Mouse (Mus musculus): Measurements from ENCODE around the gene Crygn.
"Not testable (repeated sequence)": the region's sequence is repeated elsewhere in the genome, so short reads cannot be mapped to it uniquely, and the experiment has no call there.

Crygn gene

GRCm38 (mm10) chr5:24757816-24758215, at the start of gene Crygn:
TSS of gene Crygn (minus strand) at chr5:24758008.
- no peak for DNase-seq (ENCODE audit: low read depth, low spot score)

- DNase-seq (ENCODE audit: low read depth, low spot score) = no peak
These were observed 47.4 kb upstream of the Crygn start for GRCm38 (mm10) chr5:24805222-24805621.

GRCm38 (mm10) chr5:24804661-24805060, 46.9 kb upstream of the Crygn start:
- no peak for DNase-seq (ENCODE audit: low read depth, low spot score)

- no peak for DNase-seq (ENCODE audit: low read depth, low spot score)
These were observed 44.2 kb upstream of the Crygn start for GRCm38 (mm10) chr5:24801841-24802624.

- no peak for DNase-seq (ENCODE audit: low read depth, low spot score)
These were observed 42.6 kb upstream of the Crygn start for GRCm38 (mm10) chr5:24800416-24800815.

DNA sequence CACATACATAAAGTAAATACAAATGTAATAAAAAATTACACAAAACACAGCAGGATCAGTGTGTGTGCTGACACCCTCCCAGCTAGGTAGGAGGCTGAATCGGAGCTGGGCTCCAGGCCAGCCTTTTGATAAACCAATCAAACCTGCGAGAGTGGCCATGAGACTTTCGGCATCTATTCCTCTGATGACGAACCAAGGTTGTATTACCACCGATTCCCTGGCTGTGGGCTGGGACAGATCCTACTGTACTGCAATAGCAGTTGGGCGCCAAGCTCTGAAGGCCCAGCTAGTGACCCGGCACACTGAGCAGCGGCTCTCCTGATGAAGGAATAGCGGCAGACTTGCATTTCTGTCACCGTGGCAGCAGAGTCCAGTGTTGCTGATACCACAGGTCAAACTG, 40.8 kb upstream of the Crygn start:
- DNase-seq (ENCODE audit: low read depth, low spot score) = no peak

DNA sequence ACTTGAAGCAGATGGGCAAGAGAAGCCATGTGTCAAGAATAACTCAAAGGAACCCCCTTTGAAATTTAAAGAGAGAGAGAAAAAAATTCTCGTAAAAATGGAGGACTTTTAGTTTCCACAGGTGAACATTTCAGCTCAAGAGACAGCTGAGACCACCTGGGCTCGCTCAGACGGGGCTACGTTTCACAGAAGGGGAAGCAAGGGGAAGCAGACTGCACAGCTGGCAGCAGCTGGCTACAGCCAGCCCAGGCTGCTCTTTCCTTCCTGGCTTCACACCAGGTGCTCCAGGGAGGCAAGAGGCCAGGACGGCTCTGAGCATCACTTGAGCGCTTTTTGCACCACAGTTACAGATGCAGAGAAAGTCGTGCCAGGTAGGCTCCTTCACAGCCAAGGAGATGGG, 40.0 kb upstream of the Crygn start:
- no peak for DNase-seq (ENCODE audit: low read depth, low spot score)

DNA sequence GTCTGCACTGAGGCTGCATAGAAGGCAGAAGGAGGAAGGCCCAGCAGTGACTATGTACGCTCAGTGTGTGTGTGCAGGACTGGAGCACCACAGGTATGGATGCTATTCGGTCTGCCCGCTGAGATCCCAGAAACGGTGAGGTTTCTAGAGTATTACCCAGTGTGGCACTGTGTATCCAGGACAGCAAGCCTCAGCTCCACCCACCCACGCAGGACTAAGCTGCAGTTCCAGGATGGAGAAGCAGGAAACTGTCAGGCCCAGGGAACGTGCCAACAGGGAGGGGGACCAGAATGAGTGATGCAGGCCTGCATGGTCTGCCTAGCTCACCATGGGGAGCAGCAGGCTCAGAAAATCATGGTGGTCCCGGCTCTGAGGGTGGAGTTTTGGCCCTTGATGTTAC, 35.2 kb upstream of the Crygn start:
- DNase-seq (ENCODE audit: low read depth, low spot score) = no peak

GRCm38 (mm10) chr5:24782957-24783356, 25.1 kb upstream of the Crygn start:
- no peak for DNase-seq (ENCODE audit: low read depth, low spot score)

GRCm38 (mm10) chr5:24781048-24781447, 23.2 kb upstream of the Crygn start:
- DNase-seq (ENCODE audit: low read depth, low spot score) = no peak

DNA sequence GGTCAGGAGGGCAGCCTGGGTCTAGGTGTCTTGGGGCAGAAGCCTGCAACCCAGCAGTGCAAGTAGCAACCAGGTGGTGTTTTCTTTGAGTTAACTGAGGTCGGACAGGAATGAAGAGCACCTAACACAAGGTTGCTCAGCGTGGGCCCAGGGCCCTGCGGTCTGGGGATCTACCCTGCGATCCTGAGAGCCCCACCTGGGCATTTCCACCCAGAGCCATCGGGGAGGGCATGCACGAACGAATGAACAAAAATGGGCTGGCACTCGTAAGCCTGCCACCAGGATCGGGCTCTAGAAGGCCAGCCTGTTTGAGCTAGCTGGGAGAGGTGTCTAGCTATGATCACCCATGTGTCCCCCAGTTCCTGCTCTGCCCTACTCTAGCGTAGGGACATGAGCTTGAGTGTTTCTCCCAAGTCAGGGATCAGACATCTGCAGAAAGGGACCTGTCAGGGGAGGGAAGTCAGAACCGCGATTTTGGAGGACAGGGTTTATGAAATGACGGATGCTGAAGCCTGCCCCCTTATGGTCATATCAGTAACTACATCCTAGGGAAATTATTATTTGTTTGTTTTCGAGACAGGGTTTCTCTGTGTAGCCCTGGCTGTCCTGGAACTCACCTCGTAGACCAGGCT, 22.2 kb upstream of the Crygn start:
- DNase-seq (ENCODE audit: low read depth, low spot score) = no peak

GRCm38 (mm10) chr5:24779321-24779720, 21.5 kb upstream of the Crygn start:
- DNase-seq (ENCODE audit: low read depth, low spot score) = no peak

GRCm38 (mm10) chr5:24778843-24779140, 21.0 kb upstream of the Crygn start:
- DNase-seq (ENCODE audit: low read depth, low spot score) = no peak

DNA sequence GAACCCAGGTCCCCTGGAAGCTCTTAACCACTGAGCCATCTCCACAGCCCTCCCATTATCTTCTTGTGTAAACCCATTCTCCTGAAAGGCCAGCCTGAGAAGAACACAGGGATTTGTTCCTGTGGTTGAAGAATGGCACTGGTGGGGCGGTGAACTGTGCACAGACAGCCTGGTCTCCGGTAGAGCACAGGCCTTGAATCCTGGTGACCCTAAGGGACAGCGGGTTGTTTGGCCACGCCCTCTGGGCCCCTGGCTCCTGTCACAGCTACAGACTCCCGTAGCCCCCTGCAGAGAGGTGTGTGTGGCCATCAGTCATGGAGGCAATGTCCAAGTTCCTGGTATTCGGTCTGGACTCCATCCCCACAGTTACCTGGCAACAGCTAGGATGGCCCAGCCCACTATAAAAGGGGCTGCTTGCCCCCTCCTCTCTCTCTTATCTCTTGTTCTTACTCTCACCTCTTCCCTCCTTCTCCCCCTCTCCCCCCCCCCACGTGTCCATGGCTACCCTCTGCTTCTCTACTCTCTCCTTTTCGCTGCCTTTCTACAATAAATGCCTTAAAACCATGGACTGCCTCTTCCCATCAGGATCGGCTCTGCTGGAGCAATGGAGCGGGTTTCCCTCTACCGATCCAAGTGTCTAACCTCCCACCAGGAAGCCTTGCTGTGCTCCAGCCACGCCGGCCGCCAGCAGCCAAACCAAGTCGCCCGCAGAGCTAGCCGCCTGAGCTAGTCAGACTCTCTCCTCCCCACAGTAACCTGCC, 20.5 kb upstream of the Crygn start:
- DNase-seq (ENCODE audit: low read depth, low spot score) = no peak

- no peak for DNase-seq (ENCODE audit: low read depth, low spot score)
These were observed 18.9 kb upstream of the Crygn start for GRCm38 (mm10) chr5:24776681-24777080.

DNA sequence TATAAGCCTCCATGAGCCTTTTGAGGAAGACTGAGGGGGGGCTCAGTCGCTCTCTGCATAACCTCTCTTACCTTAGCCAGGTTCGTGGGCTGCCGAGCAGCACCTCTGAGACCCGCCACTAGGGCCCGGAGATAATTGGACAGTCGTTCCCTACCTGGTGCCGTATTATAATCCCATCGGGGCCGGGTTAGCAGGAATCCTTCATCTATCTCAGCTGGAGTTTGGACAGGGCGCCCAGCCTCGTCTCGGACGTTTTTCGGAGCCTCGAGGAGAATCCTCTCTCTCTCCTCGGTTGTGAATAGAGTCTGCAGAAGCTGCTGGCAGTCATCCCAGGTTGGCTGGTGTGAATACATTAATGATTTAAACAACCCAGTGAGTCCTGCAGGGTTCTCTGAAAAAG, 16.7 kb upstream of the Crygn start:
- not testable (repeated sequence) for DNase-seq (ENCODE audit: low read depth, low spot score)

GRCm38 (mm10) chr5:24756931-24757330, 877 bp downstream of the Crygn start:
- DNase-seq (ENCODE audit: low read depth, low spot score) = no peak

DNA sequence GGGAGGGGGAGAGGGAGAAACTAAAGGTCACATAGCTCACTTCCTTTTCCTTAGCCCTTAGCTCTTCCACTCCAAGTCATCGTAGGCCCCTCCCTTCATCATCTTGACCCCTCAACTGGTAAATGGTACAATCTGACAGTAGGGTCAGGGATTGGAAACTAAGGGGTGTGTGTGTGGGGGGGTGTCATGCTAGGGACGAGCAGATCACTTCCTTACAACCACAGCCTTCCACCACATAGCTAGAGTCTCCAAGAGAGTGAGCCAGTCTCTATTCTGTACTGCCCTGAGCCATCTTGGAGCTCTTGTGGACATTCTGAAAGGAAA, 5.7 kb downstream of the Crygn start:
- no peak for DNase-seq (ENCODE audit: low read depth, low spot score)

DNA sequence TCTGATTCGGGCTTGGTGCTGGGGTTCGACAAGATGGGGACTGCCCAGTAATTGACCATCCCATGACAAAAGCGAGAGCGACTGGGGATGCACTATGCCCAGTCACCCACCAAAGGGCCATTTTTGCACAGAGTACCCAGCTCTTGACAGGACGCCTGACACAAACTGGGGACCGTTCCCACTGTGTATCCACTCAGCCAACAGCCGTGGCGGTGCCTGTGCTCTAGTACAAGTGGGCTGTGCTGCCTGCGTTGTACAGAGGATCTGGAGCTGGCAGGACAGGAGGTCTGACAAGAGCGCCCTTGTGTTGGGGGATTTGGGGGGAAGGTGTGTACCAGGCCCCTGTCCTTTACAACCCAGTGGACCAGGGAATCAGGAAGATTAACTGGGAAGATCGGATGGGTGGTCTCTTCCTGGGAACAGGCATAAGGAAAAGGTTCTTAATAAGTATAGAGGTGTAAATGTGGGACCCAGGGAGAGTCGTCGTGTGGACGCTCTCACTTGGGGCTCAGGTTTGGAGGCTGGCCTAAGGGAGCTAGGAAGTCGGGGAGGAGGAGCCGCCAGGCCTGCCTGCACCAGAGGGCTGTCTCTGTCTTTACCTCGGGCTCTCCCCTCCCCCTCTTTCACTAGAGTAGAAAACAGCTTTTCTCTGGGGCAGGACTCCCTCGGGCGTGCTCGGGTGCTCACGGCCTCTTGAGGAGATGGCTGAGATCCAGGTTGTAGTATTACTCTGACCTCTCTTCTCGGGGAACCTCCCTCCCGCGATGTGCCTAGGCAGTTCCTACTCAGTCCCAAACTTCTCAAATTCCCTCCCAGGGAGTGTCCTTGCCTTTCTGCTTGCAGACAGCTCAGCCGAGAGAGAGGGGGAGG, 6.3 kb downstream of the Crygn start:
- no peak for DNase-seq (ENCODE audit: low read depth, low spot score)

DNA sequence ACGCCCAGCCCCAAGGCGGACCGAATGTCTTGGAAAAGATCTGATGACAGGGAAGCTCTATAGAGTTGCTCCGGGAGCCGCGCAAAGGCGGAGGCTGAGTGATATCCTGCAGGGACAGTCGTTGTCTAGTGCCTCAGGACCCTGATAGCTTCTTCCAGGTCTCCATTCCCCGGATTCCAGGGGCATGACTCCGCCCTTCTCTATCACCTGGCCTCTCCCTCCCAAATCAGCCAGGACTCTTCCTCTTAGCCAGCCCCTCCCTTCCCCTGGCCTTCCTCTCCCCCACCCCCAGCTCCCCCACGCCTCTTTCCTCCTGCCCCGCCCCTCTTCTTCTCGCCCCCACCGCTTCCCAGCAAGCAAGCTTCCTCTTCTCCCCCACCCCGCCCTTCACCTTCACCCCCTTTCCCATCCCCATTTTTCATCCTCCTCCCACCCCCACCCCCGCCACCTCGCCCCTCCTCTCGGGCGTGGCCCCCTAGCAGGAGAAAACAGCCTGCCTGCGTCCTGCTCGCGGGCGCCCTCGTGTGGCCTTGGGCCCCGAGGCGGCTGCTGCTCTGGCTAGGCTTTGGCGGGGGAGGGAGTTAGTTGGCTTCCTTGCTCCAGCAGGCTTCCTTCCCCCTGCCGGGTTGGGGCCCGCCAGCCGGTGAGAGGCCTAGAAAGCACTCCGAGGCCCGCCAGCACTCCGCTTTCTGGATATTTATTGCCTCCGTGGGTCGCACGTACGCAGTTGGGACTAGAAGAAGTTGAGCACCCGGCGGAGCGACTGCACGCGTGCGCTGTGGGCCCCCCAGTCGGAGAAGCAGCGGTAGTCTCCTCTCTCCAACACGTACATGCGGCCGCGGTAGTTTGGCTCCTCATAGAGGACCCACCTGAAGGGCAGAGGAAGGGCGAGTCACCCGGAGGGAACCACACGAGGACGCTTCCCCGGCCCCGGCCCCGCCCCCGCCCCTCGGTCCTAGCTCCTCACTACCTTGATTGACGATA, 7.2 kb downstream of the Crygn start:
- peak; percentile 82 for DNase-seq (ENCODE audit: low read depth, low spot score)

DNA sequence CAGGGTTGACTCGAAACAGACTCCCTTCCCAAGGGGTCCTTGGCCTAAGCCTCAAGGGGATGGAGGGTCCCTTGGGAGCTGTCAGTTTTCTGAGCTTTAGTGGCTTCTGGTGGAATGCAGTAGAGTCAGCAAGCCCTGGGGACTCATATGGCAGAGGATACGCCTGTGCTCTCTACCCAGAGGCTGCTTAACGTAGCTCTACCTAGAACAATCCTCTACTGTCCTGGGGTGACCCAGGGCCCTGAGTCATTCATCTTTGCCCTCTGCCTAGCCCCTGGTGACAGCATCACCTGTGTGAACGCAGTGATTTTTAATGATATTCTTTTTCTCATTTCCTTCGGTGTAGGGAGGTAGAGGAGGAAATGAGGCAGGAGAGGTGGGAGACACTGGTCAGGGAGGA, 8.1 kb downstream of the Crygn start:
- no peak for DNase-seq (ENCODE audit: low read depth, low spot score)
